Mouse (Mus musculus): ENCODE data around the gene Sema4b.
A peak's percentile ranks its signal among the peaks of the same experiment; 100 is the strongest.

The Sema4b gene

DNA sequence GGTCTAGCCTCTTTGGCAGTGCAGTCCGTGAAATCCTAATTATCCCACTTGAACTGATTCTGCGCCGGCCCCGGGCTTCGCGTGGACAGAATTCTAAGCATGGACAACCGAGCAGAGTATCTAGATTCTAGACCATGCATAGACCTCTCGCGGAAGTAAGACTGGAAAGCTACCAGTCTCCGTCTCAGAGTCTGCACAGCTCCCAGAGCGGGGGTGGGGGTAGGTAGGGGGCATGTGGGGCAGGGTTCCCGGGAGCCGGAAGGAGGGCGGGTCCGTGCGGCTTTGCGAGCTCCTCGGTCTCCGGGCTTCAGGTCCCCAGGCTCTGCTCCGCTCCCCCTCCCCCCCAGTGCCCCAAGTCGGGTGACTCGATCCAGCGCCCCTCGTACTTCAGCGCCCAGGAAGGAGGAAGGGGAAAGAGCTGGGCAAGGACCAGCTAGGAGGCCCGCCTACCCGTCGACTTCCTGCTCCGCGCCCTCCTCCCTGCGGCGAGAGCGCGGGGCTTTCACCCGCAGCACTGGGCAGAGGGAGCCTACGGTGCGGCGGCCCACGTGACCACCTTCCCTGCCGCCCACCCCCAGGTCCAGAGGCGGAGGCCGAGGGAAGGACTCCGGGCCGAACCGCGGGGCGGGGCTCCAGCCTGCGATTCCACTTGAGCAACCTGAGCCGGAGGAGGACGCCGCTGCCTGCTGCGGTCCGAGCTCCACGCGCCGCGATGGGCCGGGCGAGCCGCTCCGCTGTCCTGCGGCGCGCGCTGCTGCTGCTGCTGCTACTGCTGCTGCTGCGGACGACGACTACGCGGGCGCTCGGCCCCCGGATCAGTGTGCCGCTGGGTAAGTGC is 11.5 kb downstream of the Sema4b start:
- peak; percentile 77 for DNase-seq (ENCODE audit: low spot score)

DNA sequence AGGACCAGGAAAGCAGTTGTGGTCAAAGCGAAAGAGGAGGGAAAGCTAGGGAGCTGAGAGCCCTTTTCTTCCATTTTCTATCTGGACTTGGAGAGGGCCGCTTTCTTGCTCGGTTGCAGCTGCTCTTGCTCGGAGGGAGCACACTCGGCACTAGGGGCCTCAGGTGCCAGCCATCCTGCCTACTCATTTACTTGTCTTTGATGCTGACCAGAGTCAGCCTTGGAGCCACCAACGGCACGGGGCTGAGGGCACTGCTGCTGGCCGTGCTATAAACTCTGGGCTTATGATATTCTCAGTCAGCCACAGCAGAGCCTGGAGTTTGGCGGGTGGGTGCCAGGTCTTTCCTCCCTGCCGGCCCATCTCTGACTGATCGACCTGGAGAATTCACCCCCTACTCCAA is 12.2 kb downstream of the Sema4b start:
- no peak for DNase-seq (ENCODE audit: low spot score)

DNA sequence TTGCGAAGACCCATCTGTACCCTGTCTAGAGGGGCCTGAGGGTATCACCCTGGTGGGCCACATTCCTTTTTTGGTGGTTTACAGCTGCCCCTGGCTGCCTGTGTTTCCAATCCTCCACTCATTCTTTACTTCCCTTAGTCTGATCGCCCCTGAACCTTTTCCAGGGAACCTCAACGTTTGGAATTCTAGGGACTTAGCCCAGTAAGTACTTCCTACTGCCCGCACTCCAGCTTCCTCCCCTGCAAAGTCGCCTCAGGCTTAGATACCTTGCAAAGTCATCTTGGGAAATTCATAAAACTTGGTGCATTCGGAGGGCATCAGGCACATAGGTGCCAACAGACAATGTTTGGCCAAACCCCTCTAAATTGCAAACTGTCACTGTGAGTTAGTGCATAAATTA is 12.6 kb downstream of the Sema4b start:
- no peak for DNase-seq (ENCODE audit: low spot score)

DNA sequence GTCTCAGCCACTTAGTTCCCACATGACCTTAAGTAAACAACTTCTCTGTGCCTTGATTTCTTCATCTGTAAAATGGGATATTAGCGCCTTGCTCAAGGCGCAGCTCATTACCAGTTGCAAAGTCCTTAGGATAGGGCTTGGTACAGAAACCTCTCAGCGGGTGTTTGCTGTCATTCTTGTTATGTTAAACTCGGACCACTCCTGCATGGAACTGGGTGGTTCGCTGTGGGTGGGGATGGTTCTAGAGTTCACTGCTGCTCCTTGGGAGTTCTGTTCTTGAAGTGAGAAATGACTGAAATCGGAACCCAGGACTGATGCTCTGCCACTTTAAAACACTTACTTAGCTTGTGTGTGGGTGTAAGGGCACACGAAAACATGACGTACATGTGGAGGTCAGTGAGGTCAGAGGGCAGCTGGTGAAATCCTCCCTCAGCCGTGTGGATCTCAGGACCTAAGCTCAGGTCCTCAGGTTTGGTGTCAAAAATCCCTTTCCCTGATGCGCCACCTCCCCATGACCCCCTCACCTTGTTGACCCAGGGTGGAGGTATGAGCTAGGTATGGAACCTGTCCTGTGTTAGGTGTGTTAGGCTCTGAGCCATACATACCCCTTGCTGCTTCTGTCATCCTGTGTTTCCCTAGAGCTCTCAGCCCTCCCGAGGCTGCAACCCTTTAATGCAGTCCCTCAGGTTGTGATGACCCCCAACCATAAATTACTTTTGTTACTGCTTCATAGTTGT is 13.4 kb downstream of the Sema4b start:
- DNase-seq (ENCODE audit: low spot score): no peak

DNA sequence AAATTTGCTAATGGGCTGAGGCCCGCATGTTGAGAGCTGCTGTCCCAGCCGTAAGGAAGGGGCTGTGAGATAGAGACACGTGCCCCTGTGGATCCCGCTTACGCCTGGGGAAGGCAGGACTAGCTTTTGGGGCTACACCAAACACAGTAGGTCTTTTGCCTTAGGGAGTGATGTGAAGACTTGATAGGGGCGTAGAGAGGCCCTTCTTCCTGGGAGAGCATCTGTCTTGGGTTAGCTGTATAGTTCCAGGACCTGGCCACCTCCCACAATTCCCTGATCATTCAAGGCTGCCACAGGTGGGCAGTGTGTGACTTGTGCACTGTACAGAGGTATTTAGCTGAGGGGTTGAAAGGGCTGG is 13.9 kb downstream of the Sema4b start:
- DNase-seq (ENCODE audit: low spot score): no peak

DNA sequence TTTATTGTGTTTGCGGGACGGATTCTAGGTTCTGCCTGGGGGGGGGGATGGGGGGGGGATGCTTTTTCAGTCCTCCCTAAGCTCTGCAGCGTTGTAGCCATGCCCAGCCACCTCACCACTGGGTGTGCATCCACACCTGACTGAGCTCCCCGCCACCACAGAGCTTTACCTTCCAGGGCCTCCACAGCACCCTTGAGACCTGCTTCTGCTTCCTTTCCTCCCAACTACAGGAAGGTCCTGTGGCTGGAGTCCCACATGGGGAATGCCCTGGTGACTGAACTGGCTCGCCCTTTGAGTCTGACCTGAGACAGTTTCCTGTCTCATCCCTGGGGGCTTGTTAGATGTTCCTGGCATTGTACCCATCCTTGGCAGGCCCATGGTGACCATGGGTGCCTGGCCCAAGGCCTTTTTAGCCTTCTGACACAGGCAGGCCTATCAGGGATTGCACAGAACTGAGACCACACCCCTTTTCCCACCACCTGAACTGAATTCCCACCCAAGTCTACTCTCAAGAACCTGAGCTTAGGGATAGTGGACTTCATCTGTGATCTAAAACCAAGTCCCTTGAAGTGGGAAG is 14.4 kb downstream of the Sema4b start:
- DNase-seq (ENCODE audit: low spot score): no peak

DNA sequence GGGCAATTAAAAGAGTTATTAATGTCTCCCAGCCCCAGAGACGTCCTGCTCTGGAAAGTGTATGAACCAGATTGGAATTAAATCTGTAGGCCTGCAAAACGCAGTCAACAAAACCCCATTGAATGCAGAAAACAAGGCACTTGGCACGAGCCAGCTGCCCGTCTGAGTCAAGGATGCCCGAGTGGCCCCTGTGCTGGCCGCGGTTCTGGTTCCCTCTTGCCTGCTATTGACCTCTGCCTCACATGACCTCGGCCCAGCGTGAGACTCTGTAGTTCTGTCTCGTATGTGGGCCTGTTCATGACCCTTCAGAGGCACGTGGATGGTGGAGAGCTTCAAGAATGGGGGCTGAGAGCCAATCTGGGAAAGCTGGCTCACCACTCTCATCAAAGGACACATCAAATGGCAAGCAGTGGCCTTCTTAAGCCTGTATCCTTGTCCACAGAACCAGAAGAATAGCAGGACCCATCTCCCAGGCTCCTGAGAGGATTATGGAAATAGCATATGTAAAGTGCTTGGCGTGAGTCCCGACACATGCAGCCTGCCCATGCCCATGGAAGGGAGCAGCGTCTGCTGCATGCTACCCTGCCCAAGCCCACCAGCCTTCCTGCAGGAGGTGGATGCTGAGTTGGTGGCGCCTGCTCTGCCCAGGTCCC is 15.4 kb downstream of the Sema4b start:
- no peak for DNase-seq (ENCODE audit: low spot score)

DNA sequence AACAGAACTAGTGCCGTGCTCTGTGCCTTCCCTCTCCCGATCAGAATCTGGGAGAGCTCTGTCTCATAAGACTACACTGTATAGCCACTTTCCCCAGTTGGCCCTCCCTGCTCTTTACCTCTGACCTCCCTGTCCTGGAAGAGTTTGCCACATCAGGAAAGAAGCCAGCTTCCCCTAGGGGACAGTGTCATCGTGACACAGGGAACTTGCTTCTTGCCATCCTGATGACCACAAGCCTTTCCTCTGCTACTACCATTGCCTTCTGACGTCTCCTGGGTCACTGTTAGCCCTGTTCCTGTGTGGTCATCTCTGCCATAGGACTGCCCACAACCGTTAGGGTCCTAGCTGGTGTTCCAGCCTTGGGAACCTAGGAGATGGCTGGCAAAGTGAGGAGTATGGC is 16.3 kb downstream of the Sema4b start:
- DNase-seq (ENCODE audit: low spot score): no peak

DNA sequence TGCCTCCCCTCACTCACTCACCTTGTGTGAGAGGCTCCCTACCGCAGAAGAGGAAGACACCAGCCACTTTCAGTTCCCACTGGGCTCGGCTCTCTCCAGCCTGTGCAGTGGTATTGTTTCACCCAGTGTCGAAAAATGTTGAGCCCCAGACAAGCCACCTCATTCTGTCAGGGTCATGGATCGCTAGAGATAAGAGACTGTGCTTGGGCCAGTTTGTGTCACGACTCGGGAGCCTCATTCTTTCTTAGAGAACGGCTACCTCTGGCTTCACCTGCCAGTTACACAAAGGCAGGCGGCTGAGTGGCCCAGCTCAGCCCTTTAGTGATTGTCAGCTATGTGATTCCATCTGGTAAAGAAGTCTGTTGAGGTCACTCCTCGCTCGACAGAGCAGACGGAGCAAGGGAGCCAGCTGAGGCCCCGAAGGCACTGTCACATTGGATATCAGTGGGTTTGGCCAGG is 17.0 kb downstream of the Sema4b start:
- DNase-seq (ENCODE audit: low spot score): no peak

DNA sequence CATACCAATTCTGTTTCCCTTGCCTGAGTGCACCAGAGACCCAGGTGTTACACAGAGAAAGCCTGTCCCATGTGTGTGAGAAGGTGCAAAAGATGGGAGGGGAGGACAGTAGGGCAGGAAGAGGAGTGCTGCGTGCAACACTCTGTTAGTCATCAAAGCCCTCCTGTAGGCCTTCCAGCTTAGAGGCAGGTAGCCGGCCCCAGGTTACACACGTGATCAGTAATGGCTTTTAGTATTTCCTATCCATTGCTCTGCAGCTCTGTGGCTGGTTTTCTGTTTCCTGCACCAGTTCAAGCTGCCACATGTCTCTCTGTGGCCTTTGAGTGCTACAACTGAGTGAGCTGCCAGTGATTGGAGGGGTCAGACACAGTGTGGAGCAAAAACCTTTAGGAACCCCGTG is 17.7 kb downstream of the Sema4b start:
- DNase-seq (ENCODE audit: low spot score): no peak

DNA sequence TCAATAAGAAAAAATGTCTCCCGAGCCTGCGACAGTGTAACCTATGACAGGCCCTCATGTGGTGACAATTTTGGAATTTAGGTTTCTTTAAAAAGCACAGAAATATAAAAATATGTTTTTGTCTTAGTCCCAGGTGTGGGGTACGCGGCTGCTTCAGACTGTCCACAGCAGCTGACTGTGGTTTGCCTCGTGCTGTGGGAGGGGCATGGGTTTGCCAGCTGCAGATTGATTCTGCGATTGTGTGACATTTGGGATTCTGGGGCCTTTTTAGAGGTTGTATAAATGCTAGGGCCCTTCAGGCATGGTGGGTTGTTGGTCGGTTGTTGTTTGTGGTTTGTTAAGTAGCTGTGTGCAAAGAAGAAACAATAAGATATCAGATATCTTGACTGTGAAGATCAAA is 18.3 kb downstream of the Sema4b start:
- no peak for DNase-seq (ENCODE audit: low spot score)

DNA sequence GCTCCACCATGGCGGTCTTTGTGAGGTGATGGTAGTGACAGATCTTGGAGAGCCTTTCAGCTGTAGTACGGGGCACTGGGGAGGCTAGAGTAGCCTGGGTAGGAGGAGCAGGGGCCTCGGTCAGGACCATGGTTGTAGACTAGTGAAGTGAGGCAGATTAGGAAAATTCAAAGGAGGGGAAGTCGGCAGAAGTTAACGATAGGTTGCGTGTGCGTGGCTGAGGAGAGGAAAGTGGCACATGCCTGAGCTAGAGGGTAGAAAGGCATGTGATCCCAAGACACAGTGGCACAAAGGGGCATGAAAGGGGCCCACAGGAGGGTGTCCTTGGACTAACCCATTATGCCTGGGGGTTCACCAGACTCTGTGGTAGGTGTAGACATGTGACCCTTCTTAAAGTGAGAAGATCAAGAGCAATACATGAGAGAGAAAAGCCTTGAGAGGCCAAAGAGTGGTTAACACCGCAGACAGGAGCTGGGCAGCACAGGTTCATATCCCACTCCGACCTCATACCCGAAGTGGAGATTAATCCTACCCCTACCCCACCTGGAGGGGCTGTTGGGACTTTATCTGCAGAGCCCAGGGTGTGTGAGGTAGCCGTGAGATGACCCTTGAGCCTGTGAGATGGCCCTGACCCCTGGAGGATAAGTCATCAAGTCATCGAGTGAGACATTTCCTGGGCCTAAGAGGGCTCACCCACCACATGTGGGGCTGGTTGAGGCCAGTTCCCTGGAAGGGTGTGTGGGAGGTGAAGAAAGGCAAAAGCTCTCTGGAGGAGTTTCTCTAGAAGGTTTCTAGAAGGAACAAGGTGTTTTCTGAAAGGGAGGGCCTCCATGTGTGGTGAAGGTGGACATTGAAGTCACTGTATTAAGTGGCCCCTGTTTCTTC is 19.3 kb downstream of the Sema4b start:
- no peak for DNase-seq (ENCODE audit: low spot score)

DNA sequence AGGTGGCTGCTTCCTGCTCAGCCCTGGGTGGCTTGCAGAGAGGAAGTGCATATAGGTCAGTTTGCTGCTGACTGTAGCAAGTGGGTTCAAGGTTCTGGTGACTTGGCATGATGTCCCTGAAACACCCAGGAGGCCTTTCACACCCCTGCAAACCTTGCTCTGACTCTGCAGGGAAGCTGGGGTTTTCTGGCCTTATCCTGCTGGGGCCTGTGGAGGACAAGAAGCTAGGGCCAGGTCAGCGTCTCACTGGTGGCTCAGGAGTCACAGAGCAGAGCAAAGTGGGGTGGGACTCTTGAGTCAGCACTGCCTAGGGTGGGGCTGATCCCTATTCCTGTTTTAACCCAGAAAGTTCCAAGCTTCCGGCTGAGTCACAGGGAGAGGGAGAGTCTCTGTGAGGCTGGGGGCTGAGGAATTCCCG is 20.7 kb downstream of the Sema4b start:
- no peak for DNase-seq (ENCODE audit: low spot score)

DNA sequence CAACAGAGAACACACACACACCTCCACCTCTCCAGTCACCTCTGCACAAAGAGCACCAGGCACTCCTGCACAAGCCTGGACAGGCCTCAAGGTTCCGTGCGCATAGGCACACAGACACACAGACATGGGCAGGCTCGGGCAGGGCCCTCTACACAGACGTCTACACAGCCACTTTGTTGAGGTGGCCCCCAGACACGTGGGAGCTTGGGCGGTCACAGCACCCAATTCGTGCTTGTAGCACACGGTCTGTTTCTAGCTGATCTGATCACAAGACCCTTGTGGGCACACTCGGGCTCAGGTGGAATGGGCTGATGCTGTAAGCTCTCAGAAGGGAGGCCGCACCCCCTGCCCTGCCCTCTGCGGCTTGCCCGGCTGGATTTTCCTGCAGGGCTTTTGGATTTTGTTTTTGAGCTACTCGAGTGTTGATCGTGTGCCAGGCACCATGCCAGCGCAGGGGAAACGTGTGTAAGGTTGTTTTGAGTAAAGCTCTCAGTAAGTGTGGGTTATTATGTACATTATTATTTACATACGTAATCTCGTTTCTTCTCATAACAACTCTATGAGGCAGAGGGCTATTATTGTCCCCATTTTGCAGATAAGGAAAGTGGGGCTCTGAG is 21.5 kb downstream of the Sema4b start:
- no peak for DNase-seq (ENCODE audit: low spot score)

DNA sequence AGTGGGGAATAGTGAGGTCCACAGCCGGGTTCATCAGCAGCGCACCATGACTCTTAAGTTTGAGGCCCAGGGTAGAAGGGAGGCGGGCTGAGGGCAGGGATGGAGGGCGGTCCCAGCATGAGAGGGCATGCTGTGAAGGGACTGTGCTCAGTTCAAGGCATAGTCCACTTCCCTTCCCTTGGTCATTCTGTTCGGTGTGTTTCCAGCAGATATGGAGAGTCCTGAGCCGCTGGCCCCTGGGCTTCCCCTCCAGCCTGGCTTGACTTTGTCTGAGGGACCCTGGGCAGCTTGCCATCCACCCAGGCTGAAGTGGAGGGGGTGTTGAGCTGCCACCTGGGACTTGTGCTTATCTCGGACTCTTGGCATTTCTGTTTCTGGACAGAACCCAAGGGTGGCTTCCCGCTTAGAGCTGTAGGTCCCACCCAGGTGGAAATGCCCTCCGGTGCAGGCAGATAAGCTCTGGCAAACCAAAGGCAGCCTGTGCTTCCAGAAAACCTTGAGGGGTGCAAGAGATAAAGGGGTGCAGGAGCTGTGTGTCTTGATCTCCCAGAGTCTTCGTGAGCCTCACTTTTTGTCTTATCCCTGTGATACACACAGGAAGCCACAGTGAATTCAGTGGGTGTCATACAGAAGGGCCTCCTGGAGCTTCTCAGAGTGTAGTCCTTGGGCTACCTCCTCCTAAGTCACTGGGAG is 22.2 kb downstream of the Sema4b start:
- DNase-seq (ENCODE audit: low spot score): no peak

DNA sequence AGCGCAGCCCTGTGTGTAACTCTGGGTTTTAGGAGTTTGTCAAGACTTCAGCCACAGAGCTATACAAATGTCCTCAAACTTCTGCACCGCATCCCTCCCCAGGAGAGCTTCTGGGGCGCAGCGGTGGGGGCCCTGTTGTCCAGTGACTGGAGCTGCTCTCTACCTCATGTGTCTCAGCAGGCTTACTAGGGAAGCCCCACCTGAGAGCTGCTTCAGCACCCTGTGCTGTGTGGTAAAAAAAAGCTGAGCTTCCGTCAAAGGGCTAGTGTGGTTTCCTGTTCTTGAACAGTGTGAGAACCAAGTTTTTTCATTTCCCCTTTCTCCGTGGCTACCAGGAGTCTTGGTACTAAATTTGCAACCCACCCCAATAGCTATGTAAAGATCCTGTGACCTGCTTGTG is 23.0 kb downstream of the Sema4b start:
- no peak for DNase-seq (ENCODE audit: low spot score)

DNA sequence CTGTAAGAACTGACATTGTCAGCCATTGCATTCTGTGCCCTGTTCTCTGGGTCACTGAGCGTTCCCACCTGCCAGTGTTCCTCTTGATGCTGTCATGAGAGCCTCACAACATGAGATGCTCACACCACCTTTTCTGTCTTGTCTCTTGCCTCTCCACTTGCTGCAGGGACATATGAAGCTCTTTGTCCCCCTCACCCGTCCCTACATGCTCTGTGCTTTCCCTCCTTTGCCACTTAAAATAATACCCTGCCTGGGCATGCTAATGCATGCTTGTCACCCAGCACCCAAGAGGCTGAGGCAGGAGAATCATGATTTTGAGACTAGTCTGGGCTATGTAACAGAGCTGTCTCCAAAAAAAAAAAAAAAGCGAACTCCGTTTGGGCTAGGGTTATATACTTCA is 24.3 kb downstream of the Sema4b start:
- DNase-seq (ENCODE audit: low spot score): no peak

DNA sequence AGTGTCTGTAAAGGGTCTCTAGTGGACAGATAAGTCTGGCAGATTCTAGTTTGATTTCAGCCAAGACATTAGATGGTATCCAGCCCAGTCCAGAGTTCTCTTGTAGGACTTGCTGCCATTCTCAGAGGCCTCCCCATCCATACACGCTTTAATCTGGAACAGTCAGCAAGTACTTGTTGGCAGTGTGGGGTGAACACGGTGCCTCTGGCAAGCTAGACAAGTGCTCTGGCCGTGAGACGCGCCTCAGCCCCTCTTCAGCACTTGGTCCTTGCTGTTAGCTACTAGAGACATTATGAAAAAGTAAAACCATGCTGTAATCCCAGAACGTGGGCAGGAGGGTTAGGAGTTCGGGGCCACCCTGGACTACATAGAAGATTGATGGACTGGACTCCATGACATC is 27.0 kb downstream of the Sema4b start:
- DNase-seq (ENCODE audit: low spot score): no peak

DNA sequence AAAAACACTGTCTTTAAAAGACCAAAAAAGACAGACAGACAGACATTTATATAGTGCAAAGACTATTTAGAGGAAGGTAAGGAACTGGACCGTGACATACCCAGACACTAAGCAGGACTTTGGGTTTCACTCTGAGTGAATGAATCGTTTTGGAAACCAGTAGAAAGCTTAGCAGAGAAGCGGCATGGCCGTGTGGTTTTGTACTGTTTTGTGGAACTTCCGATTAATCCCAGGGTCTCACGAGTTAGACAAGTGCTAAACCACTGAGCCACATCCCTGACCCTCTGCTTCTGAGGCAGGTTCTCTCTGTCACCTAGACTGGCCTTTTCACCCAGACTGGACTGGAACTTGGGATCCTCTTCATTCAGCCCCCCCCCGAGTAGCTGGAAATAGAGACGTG is 27.8 kb downstream of the Sema4b start:
- DNase-seq (ENCODE audit: low spot score): no peak

DNA sequence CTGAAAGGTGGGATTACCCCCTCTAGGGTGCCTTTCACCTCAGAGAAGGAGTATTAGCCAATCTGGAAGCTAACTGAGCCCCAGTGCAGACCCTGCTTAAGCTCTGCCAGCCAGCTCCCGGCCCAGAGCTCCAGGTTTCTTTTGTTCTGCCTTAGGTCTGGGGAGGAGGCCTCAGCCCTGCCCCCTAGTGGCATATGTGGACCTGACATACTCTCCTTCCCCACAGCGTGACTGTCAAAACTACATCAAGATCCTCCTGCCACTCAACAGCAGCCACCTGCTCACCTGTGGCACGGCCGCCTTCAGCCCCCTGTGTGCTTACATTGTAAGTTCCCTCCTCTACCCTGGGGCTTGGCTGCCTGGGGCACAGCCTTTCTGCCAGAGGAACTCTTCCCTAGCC is 28.8 kb downstream of the Sema4b start:
- peak; percentile 73 for DNase-seq (ENCODE audit: low spot score)

DNA sequence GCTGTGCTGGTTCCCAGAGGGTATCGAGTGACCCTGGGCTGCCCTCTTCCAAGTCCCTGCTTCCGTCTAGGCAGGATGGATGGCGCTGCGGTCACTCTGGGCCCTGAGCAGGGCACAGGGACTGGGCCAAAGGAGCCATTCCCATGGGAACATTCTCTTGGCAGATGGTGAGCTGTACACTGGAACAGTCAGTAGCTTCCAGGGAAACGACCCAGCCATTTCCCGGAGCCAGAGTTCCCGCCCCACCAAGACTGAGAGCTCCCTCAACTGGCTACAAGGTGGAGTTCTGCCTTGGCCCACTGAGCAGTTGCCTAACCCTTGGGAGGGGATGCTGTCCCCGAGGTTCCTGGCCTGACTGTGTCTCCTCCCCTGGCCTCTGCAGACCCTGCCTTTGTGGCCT is 29.9 kb downstream of the Sema4b start:
- no peak for DNase-seq (ENCODE audit: low spot score)

Data from ovary, postnatal 14 days (tissue).